Mouse (Mus musculus): ENCODE measurements around the gene Fmo6. TPM values are rescaled to one million over a fixed set of nuclear protein-coding genes. Genes with fewer than 3 reads are reported as not detected.

The Fmo6 gene
- total RNA-seq (2023): not detected

GRCm38 (mm10) chr1:162937415-162937814, at the start of gene Fmo6:
TSS of gene Fmo6 (minus strand) at chr1:162937515.

DNA sequence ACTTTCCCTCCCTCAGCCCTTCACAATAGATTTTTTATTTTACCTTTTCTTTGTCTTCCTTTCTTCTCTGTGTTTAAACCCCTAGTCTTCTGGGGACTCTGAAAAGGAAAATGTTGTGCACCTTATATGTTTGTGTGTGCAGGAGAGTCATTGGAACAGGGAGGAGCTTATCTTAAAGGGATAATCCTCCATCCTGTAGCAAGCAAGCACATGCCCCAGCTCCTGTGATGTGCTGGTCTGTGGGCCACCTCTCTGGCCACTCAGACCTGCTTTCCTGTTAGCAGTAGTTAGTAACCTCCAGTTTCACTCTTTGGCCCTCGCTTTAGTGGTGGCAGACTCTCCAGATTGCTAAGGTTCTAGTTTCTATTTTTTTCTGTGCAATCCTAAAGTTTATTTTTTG, 47.1 kb upstream of the Fmo6 start, which contains the start of gene Fmo3:
Gene Fmo3, minus strand, starts transcription at position 101 of the 400 bp plus-strand sequence.

GRCm38 (mm10) chr1:162897838-162898811, 39.2 kb downstream of the Fmo6 start, which contains the start of gene Fmo2:
TSS of gene Fmo2 (minus strand) at chr1:162898726.

Other genes starting within 250 kb of the Fmo6 start
- gene Prrc2c, start 197.0 kb downstream of the Fmo6 start, total RNA-seq (2023): 100 to 1,000 TPM; 149 to 157 TPM
- not detected for gene Fmo4, start 123.5 kb downstream of the Fmo6 start, total RNA-seq (2023)
- not detected for gene Fmo1, start 70.9 kb downstream of the Fmo6 start, total RNA-seq (2023)
- not detected for gene Fmo2, start 38.8 kb downstream of the Fmo6 start, total RNA-seq (2023)
- not detected for gene Fmo3, start 47.0 kb upstream of the Fmo6 start, total RNA-seq (2023)
- gene Mroh9, start 148.2 kb upstream of the Fmo6 start, total RNA-seq (2023): not detected

Measured in neutrophil, adult 83 days (primary cell).